Mouse (Mus musculus) cerebellum, postnatal 10 days (tissue): ENCODE data around the gene Pop5.

Experiments
- DNase-seq, 2 experiments: peaks; one replicate each; pipeline ENCODE4 v3.0.0; 2021; ENCODE audit warnings: mixed read lengths in 2 of 2

Pop5 gene

GRCm38 (mm10) chr5:115235786-115236263, at the start of gene Pop5:
Gene Pop5, plus strand, starts transcription at chr5:115235836.
- DNase-seq, result peak; percentile 97 to 99

GRCm38 (mm10) chr5:115186371-115187073, 49.1 kb upstream of the Pop5 start:
- peak; percentile 75 to 76 for DNase-seq

GRCm38 (mm10) chr5:115187188-115188131, 48.2 kb upstream of the Pop5 start:
- DNase-seq, result peak; percentile 97 to 99

- peak; percentile 76 to 81 for DNase-seq
These were observed 46.8 kb upstream of the Pop5 start for GRCm38 (mm10) chr5:115188824-115189223.

GRCm38 (mm10) chr5:115190081-115190480, 45.6 kb upstream of the Pop5 start:
- DNase-seq, result no peak

GRCm38 (mm10) chr5:115191880-115192827, 43.5 kb upstream of the Pop5 start:
- peak; percentile 76 to 77 for DNase-seq

GRCm38 (mm10) chr5:115192828-115193195, 42.8 kb upstream of the Pop5 start:
- DNase-seq, result no peak

- DNase-seq, result peak; percentile 72 to 76
These were observed 42.4 kb upstream of the Pop5 start for GRCm38 (mm10) chr5:115193226-115193625.

GRCm38 (mm10) chr5:115193669-115194625, 41.7 kb upstream of the Pop5 start, which contains the start of gene Cabp1:
Gene Cabp1, minus strand, starts transcription at chr5:115194381.
- DNase-seq, result peak; percentile 77 to 79

GRCm38 (mm10) chr5:115194626-115195221, 40.9 kb upstream of the Pop5 start:
- peak; percentile 66 to 67 for DNase-seq

- DNase-seq, result peak; percentile 78 to 82
These were observed 31.7 kb upstream of the Pop5 start for GRCm38 (mm10) chr5:115203735-115204561.

GRCm38 (mm10) chr5:115204562-115205311, 30.9 kb upstream of the Pop5 start:
- peak; percentile 85 to 86 for DNase-seq

- DNase-seq, result no peak
These were observed 28.4 kb upstream of the Pop5 start for GRCm38 (mm10) chr5:115207244-115207643.

- DNase-seq, result peak in 1 of 2 experiments; percentile 68
These were observed 27.7 kb upstream of the Pop5 start for GRCm38 (mm10) chr5:115207892-115208291.

- no peak for DNase-seq
These were observed 27.0 kb upstream of the Pop5 start for GRCm38 (mm10) chr5:115208601-115209000.

GRCm38 (mm10) chr5:115210380-115210779, 25.3 kb upstream of the Pop5 start:
- DNase-seq, result peak; percentile 54 to 66

- peak; percentile 60 to 62 for DNase-seq
These were observed 23.2 kb upstream of the Pop5 start for GRCm38 (mm10) chr5:115212451-115212850.

- DNase-seq, result no peak
These were observed 22.8 kb upstream of the Pop5 start for GRCm38 (mm10) chr5:115212861-115213260.

- peak; percentile 89 to 93 for DNase-seq
These were observed 20.8 kb upstream of the Pop5 start for GRCm38 (mm10) chr5:115214864-115215263.
